Mouse (Mus musculus): ENCODE measurements around the gene Cemip.

DNA sequence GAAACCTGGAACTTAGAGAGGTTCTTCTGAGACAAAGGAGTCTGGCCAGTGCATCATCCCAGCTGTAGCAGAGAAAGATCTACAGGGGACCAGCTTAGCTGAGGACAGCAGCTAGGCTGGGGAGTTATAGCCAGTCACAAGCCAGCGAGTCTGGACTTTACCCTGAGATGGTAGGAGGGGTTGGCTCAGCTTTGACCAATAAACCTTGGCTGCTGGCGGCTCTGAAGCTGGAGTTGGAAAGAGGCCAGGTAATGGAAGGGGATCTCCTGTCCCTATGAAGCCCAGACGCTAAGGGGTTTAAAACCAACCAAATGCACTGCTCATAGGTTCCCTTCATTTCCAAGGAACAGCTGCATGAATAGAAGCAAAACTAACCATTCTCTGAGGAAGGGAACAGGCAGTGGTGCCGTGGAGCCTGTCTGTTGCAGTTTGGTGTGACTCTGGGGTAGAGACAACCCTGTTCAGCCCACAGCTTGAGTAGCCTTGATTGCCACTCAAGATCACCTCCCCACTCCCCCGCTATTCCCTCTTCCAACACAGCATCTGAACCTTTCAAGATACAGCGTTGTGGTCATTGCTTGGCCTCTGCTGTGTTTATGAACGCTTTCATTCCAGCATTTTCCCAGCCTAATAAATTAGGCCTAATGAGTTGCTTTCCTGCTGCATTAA is 30.2 kb downstream of the Cemip start:
- TF ChIP-seq POLR2A (IDR thresholded peaks at IDR 0.05; ENCODE audit: insufficient read depth, low read depth, low read length) (no peak), CTCF (IDR thresholded peaks at IDR 0.05) (no peak), EP300 (IDR thresholded peaks at IDR 0.05; ENCODE audit: insufficient read depth, low read depth, low read length) (no peak)
